Mouse (Mus musculus) cerebellum, adult 2 months (tissue): ENCODE measurements around the gene Klk1.
"Not testable (repeated sequence)": the region's sequence is repeated elsewhere in the genome, so short reads cannot be mapped to it uniquely, and the experiment has no call there.

Experiments
- CTCF ChIP-seq: fragments of 200-500 bp; IDR thresholded peaks from 2 replicates; pipeline ENCODE4 v1.5.1; 2011; ENCODE audit warnings: low read depth, mild to moderate bottlenecking, control low read depth, low read length, moderate library complexity, borderline replicate concordance; ENCODE audit not compliant: insufficient read depth
- POLR2A ChIP-seq: fragments of 200-500 bp; IDR thresholded peaks from 2 replicates; pipeline ENCODE4 v1.6.1; 2011; ENCODE audit warnings: low read length, control low read depth, borderline replicate concordance; ENCODE audit not compliant: insufficient read depth

- not testable (repeated sequence) for TF ChIP-seq CTCF, POLR2A
Observed at GRCm38 (mm10) chr7:44207135-44207534, 18.0 kb upstream of the Klk1 start, which contains the start of gene Klk1b4.
